Mouse (Mus musculus): ENCODE results near the gene Nnat.

Nnat gene

DNA sequence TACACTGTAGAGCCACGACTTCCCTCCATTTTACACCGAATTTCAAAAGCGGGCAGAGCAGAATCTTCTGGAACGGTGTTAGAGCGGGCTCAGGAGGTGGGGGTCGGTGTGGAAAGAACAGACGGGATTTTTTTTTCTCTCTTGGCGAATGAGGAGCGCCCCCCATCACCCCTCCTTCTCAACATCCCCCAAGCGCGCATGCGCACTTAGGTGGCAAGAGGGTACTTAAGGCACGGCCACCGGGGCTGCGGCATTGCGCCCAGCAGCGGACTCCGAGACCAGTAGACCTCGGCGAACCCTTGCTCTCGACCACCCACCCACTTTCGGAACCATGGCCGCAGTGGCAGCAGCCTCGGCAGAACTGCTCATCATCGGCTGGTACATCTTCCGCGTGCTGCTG lies at the start of gene Nnat:
Gene Nnat, plus strand, starts transcription at position 221 of the 400 bp plus-strand sequence.
- DNase-seq (ENCODE audit: low read depth, low spot score): no peak

DNA sequence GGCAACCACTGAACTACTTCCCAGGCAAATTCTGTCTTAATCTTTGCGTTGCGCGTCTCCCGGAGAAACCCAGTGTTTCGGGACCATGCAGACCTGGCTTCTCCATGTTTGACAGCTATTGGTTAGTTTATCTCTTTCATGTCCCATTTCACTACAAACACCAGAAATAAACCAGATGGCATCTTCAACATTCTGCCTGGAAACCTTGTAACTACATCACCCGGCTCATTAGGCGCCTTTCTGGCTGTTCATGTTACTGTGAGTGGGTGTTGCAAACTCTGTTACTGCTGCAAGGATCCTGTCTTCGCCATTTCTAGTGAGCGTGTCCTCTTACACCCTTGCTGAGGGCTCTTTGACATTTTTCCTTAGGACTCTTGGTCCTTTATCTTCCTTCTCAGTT lies 47.0 kb upstream of the Nnat start:
- DNase-seq (ENCODE audit: low read depth, low spot score): no peak

DNA sequence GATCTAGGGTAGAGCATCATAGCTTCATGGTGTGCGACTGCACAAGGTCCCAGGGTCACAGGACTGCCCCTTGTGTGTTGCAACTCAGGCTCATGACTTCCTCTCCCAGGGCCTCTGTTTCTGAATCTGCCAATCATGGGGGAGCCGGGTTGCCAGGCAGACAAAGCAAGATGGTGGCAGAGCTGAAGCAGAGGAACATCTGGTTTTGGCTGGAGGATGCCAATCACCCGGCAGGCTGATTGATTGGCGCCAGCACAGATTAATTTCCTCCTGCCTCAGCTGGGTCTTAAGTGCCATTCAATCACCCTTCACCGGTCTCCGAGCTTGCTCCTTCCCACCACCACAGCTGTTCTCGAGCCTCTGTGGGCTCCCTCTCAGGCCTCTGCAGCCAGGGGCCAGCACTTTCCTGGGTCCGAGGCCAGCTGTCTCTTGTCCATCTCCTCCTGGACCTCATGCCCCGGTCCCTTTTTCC lies 46.1 kb upstream of the Nnat start:
- no peak for DNase-seq (ENCODE audit: low read depth, low spot score)

DNA sequence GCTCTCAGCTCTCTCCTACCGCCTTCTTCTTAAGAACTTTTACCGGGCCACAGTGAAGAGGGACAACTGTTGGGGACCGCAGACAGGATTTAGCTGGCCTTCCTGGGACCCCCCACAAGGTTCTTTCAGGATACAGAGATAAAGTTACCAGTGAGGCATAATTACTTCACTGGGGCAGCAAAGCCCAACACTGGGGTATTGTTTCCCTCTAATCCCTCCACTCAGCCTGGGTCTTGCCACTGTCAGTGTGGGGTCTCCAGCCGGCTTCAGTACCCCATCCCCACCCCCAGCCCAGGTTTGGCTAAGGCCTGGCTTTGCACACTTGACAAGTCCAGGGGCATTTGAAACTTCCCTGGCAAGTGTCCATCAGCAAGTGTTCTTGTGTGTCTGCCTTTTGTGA lies 45.5 kb upstream of the Nnat start:
- DNase-seq (ENCODE audit: low read depth, low spot score): no peak

DNA sequence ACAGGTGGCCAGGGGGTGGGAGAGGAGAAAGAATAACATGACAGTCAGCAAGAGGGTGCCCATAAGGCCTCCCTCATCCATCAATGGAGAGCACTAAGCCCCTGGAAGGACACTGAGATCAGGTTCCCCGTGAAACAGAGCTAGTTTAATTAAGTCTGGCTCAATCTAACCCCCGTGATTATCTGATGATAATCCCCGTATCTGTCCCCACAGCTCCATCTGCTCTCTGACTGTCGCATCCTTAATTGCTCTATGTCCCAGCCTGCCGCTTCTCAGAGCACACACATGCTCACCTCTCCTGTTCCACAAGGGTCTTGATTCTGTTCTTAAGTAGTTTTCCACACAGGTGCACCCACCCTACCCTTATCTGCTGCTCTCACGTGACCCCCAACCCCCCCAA lies 42.4 kb upstream of the Nnat start:
- no peak for DNase-seq (ENCODE audit: low read depth, low spot score)

DNA sequence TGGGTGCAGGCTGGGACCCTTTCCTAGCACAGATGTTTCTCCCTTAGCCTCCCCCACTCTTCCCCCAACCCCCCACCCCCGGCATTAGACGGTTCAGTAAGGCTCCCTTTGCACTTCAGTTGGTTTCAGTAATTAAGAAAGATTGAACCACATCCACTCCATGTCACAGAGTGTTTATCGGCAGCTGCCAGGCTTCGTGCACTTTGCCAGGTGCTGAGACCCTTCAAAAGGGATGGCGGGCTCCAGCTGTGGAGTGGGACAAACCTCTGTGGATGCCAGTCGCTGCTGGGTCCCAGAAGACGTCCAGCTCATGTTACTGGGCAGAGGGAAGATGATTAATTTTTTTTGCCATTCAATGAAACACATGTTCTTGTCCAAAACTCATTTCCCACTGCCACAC lies 41.4 kb upstream of the Nnat start:
- no peak for DNase-seq (ENCODE audit: low read depth, low spot score)

DNA sequence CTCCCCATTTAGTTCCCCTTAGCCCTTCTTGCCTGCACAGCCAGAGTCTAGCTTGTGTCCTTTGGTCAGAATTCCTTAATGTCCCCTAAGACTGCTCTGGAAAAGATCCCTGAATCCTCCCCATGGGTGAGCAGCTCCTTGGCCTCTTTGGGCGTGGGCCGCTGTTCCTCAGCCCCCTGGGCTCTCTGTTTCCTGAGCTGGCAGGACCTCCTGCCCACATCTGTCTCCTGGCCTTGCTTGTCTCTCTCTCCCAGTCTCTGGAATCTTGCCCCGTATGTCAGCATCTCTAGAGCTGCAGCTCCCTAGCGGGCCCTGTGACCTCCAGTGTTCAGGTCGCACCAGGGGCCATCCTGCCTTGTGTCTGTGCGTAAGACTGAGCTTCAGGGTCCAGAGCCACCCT lies 40.4 kb upstream of the Nnat start:
- DNase-seq (ENCODE audit: low read depth, low spot score): no peak

DNA sequence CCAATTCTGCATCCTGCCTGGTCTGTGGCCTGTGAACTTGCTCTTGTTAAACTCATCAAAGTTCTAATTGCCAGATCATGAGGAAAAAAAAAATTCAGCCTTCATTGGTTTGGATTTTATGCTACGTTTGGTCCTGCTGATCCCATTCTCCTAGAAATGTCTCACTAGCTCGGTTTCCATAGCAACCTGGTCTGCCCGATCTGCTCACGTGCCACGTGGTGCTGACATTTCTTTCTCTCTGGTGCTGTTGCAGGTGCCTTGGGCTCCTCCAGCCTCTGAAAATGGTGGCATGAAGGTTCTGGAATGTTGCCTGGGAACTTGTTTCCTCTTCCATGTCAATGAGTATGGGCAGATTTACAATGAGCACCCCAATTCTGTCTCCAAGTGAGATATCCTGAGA lies 39.4 kb upstream of the Nnat start:
- no peak for DNase-seq (ENCODE audit: low read depth, low spot score)

DNA sequence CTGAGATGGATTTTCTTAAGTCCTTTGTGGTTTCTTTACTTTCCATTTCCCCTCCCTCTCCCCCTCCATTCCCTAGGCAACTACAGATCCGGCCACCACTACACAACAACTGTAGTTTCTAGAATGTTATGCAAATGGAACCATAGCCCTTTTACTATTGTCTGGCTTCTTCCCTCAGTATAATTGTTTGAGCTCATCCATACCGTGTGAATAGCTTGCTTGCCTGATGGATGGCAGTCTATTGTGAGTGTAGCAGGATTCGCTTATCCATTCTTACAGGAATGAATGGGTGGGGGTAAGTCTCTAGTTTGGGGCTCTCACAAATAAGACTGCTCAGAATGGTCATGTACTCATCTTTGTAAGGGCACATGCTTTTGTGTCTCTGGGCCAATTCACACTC lies 37.3 kb upstream of the Nnat start:
- no peak for DNase-seq (ENCODE audit: low read depth, low spot score)

DNA sequence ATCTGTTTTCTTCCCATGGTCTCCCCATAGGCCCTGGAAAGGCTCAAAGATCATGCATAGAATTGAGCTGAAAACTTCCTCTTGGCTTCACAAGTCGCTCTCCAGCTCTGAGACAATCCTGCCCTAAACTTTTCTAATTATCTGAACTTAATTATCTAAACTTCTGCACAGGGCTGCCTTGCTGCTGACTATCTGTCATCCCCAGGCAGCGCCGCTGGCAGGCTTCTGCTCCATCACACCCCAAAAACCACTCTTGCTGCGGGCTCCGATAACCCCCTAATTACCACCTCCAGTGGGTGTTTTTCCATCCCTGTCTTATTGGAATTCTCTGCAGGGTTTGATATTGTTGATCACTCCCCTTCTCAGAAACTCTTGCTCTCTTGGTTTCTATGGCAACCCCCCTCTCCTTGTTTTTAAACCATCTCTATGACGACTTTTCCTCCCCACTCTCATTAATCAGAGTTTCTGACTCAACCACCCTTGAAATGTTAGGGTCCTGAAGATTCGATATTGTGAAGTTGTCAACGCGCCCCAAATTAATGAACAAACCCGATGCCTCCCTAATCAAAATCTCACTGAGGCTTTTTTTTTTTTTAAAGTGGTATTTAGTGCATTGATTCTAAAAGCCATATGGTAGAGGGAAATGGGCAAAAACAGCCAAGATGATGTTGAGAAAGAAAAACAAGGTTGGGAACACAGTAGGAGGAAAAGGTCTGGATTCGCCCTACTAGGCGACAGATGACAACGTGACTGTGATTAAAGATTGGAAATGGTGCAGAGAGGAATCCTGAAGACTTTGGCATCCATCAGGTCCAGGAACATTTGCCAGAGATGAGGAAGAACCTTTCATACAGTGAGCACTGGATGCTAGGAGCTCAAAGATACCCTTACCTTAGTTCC lies 29.6 kb upstream of the Nnat start:
- no peak for DNase-seq (ENCODE audit: low read depth, low spot score)

DNA sequence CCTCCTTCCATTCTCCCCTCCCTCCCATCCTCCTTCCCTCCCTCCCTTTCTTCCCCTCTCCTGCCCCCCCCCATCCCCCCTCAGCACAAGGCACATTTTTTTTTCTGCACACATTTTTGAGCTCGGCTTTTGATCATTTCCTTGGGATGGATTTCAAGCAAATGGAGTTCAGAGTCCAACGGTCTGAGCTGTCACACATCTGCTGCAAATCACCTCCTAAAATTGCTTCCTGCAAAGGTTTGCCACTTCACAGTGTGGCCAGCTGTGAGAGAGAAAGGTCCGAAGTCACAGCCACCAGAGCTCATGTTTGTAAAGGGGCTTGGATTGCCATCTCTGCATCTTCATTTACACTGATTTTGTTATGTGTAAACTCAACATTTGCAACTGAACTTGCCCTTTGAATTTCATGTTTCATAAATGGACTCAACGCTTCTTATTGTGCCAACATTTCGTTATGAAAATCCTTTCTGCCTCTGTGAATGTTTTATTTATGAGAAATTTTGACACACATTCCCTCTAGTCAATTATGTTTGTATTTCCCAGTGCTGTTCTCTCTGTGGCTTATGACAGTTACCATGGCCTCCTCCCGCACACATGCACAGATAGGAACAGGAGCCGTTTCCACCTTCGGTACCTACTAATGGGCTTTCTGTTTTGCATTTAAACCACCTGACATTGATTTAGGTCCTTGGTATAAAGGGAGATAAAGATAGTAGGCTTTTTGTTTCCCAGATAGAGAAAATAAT lies 28.0 kb upstream of the Nnat start:
- no peak for DNase-seq (ENCODE audit: low read depth, low spot score)

DNA sequence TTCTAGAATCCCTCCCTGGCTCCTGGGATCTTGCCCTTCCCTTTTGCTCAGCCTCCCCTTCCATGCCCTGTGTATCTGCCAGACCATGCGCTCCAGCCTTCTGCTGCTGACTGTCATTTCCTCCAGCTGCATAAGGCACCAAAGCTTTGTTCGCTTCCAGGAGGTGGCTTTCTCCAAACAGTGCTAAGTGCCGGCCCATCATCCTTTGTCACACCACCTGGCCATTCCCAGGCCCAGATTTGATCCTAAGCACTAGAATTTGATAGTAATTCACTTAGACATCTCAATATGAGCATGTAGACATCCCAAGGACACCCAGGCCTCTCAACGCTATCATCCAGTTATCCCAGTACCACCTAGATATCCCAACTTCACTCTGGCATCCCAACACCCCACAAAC lies 25.7 kb upstream of the Nnat start:
- no peak for DNase-seq (ENCODE audit: low read depth, low spot score)

DNA sequence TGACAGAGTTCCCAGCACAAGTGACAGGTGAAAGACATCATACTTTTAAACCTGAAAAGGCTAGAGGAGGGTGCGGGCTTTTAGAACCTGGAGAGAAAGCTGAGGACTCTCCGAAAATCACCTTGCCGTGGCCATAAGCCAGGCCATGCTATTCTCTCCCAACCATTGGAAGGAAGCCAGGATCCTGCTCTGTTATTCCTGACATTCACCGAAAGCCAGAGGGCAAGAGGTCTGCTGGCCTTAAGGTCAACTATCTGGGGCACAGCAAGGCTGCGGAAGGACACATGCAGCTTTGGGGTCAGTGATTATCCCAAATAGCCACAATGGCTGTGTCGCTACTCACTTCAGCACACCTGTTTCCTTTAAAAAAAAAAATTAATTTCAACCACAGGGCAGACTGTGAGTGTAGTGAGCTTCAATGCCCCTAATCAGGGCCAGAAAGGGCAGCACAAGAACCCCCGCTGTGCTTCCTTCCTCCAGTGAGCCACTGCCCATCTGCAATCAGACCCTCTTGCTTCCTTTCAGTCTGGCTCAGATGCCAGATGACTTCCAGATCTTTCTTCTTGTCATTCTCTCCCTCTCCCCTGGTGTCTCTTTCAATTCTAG lies 23.3 kb upstream of the Nnat start:
- DNase-seq (ENCODE audit: low read depth, low spot score): no peak

DNA sequence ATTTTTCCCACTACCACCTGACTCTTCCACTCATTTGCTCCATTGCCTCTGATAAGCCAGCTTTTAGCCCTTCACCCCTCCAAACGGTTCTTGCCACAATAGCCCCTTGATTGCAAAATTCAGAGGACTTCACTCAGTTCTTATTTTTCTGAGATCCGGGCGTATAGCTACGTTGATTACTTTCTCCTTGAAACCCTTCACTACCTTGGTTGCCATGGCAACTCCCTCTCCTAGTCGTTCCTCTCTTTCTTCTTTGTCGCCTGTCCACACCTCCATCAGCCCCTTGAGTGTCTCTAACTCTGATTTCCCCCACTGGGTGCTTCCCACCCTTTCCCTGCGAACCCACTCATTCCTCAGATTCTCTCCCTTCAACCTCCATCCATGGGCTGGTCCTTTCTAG lies 22.8 kb upstream of the Nnat start:
- no peak for DNase-seq (ENCODE audit: low read depth, low spot score)

DNA sequence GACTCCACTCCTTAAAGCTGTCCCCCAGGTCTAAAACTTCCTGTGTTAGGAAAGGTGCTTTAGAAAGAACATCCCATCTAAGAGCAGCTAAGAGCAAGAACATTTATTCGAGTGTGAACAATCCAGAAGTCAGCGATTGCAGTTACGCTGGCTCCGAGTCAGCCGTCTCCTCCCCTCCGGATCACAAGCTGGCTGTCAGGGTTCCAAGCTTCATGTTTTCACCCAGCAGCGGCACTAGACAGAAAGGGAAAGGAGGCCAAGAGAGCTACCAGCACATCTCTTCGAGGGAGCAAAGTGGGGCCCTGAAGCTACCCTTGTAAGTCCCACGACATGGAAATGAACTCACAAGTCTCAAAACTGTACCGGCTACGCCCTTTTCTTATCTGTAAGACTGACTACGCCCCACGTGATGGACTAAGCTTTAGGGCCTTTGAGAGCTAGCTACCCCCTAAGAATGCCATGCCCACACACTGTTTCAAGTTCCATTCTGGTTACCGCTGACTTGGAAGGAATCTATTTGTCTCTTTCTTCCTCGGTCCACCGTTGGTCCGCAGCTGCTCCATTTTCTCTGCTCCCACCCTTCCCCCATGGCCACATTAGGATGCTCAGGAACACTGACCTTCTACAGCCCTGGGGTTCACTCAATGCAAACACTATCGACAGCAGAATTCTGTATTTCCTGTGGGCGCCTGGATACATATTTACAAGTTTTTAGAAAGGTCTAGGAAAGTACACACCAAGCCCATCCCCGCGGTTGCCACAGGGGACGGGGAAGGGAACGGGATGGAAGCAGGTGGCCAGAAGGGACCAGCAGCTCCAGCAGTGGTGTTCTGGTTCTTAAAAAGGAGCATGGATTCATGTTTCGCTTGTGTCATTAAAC lies 19.6 kb upstream of the Nnat start:
- DNase-seq (ENCODE audit: low read depth, low spot score): no peak

DNA sequence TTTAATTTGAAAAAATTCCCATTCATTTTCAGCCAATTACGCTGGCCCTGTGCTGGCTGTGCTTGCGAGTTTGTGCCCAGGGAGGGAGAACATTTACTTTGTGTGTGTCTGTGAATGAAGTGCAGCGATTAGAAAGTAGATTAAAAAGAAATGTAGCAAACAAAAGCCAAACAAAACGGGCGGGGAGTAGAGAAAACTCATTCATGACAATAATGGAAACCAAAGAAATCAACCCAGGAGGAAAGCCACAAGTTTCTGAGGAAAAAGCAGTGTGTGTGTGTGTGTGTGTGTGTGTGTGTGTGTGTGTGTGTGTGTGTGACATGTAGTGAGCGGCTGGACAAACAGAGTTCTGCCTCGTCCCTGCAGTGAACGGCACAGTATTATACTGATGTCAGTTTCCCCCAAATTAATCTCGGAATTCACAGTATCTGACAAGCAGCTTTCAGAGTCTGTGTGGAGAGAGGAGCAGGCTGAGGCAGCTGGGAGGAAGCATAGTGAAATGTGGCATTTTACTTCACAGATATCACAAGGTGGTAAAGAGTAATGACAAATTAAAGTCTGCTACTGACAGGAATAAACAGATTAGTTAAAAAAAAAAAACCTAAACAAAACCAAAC lies 18.8 kb upstream of the Nnat start:
- no peak for DNase-seq (ENCODE audit: low read depth, low spot score)

DNA sequence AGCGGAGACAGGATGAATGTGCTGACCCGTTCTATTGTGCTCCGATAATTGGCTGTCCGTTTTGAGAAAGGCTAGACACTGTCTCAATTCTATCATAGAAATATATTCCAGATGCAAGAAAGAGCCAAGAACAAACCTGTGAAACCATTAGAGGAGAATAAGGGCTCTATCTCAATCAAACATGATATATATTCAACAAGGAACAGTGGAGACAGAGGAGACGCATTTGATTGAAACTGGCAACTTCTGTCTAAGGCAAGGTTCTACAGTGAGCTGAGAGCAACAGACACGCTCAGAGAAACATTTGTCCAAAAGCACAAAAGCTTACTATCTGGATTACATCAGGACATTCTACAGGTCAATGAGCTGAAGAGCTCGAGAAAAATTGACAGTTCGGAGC lies 18.2 kb upstream of the Nnat start:
- DNase-seq (ENCODE audit: low read depth, low spot score): no peak

DNA sequence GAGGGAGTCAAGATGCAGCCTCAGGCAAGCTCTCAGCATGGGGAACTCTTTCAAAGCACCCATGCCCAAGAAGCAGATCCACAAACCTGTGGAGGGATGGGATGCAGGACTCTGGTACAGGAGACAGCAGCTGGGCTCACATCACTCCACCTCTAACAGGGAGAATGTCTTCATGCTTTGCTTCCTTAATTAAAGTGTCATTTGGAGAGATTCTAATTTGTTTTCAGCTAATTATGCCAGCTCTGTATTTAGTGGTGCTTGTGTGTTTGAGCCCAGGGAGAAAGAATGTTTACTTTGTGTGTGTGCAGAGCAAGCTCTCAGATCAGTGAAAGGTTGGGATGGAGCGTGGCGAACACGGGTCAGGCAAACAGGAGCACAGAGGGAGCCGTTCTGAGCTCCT lies 17.5 kb upstream of the Nnat start:
- no peak for DNase-seq (ENCODE audit: low read depth, low spot score)

DNA sequence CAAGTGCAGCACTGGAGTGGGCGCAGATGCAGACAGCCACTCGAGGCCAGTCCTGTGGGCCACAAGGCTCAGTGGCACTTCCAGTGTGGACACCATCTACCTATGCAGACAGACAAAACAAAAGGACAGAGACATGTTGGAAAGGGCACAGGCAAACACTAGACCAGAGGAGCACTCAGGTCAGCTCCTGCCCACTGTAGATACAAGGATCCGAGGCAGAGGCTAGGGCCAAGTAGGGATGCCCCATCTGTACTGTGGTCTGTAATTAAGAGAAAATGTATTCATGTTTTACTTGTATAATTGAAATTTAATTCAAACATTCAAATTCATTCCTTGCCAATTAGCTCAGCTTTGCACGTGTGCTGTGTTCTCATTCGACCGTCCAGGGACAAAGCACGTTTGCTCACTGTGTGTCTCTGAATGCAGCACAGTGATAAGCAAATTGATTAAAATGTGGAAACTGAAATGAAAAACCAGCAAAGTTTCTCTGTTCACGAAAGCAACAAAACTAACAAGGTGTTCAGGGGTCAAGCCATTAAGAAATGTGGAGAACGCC lies 15.5 kb upstream of the Nnat start:
- DNase-seq (ENCODE audit: low read depth, low spot score): no peak

DNA sequence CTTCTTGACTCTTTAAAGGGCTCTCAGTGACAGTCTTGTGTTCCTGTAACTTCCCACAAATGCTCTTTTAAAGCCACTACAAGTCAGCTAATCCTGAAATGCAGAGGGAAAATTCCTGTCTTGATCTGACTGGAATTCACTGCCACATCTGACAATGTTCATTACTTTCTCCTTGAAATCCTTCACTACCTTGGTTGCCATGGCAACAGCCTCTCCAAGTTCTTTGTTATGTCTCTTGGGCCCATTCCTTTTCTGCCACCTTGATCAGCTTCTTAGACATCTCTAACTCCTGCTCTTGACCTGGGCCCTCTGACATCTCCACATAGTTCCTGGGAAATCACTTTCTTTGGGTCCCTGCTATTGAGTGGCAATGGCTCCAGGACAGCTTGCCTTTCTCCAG lies 13.2 kb upstream of the Nnat start:
- no peak for DNase-seq (ENCODE audit: low read depth, low spot score)

DNA sequence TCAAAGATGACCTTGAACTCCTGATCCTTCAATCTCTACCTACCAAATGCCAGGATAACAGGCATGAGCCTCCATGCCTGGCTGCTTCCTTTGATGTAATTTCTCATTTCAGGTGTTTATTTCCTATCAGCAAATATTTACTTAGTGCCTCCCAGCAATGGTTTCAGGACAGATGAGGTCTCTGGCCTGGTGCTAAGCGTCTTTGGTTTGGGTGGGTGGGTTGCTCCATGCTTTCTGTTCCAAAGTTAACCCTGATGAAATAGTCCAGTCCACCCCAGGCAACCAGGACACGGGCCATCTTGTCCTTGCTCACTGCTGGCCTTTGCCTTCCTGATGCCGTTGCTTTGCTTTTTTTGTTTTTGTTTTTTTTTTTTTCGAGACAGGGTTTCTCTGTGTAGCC lies 9.6 kb upstream of the Nnat start:
- no peak for DNase-seq (ENCODE audit: low read depth, low spot score)
